In genomic region chr13:63073911-63074675, GRCm38 (mm10) we compare ENCODE assay signal across 9 mouse cellular contexts.
DNase-seq lines count a peak whose midpoint lies in the region; ATAC-seq and TF ChIP-seq lines count a peak whose summit lies in the region.
"Had no signal": no experiment of that assay in that cellular context is flagged by ENCODE, and none has a peak within 500 bp of the region (broad histone marks: within the 10 kb centered on the region; RNA-seq: fewer than 3 reads in every experiment).

No protein-coding gene starts in this region.

- no peak overlapping the region for H3K9ac ChIP-seq in forebrain, embryonic 14.5 days (ENCODE audit: low read length)
- no peak overlapping the region for H3K9ac ChIP-seq in forebrain, embryonic 12.5 days
- H3K9ac ChIP-seq in heart, adult 2 months (ENCODE audit: low read depth, low read length), result no peak overlapping the region
- no peak overlapping the region for H3K9ac ChIP-seq in lung, embryonic 14.5 days

- no peaks in the 10 kb centered on the region for H3K9me3 ChIP-seq in forebrain, embryonic 14.5 days (replicated peaks; ENCODE audit: control insufficient read depth, low read length)
- no peaks in the 10 kb centered on the region for H3K9me3 ChIP-seq in forebrain, embryonic 12.5 days
- H3K9me3 ChIP-seq in lung, embryonic 14.5 days (ENCODE audit: low read depth, low read length), result no peaks in the 10 kb centered on the region

- TF ChIP-seq POLR2A in heart, adult 2 months (IDR thresholded peaks at IDR 0.05; ENCODE audit: insufficient read depth, low read depth, low read length), result no peak

- no peak for TF ChIP-seq CTCF in heart, adult 2 months (IDR thresholded peaks at IDR 0.05)
- no peak for TF ChIP-seq CTCF in lung, embryonic 14.5 days (IDR thresholded peaks at IDR 0.05; ENCODE audit: low read depth)

- H3K79me2 ChIP-seq in heart, adult 2 months (replicated peaks; ENCODE audit: control insufficient read depth, insufficient read depth, low read length), result no peaks in the 10 kb centered on the region

- H3K4me2 ChIP-seq in forebrain, embryonic 14.5 days (ENCODE audit: low read length), result no peak overlapping the region
- no peak overlapping the region for H3K4me2 ChIP-seq in forebrain, embryonic 12.5 days
- no peak overlapping the region for H3K4me2 ChIP-seq in lung, embryonic 14.5 days

- intact Hi-C loops in heart, adult 2 months (cut with DNase I), result no loop called here

- H3K4me3 ChIP-seq in forebrain, embryonic 14.5 days (ENCODE audit: low read depth, low read length), result no peak overlapping the region
- H3K4me3 ChIP-seq in forebrain, embryonic 12.5 days (replicated peaks), result no peak overlapping the region
- no peak overlapping the region for H3K4me3 ChIP-seq in heart, adult 2 months
- H3K4me3 ChIP-seq in lung, embryonic 14.5 days (ENCODE audit: low read depth, low read length), result no peak overlapping the region

- peak overlapping the region; percentile 14; the same call in 1 of the 2 replicates for H3K27ac ChIP-seq in forebrain, embryonic 14.5 days (ENCODE audit: low read depth, low read length)
- no peak overlapping the region for H3K27ac ChIP-seq in forebrain, embryonic 12.5 days
- H3K27ac ChIP-seq in heart, adult 2 months, result peak overlapping the region; percentile 18
- H3K27ac ChIP-seq in lung, embryonic 14.5 days (ENCODE audit: low read depth), result peak overlapping the region; percentile 78

- H3K36me3 ChIP-seq in forebrain, embryonic 14.5 days (ENCODE audit: control insufficient read depth, insufficient read depth, low read length), result no peaks in the 10 kb centered on the region
- no peaks in the 10 kb centered on the region for H3K36me3 ChIP-seq in forebrain, embryonic 12.5 days (replicated peaks)
- peaks cover 2% of the 10 kb centered on the region; the same call in 1 of the 2 replicates for H3K36me3 ChIP-seq in heart, adult 2 months (ENCODE audit: control insufficient read depth, insufficient read depth, low read length)
- no peaks in the 10 kb centered on the region for H3K36me3 ChIP-seq in lung, embryonic 14.5 days (ENCODE audit: insufficient read depth)

- DNase-seq in forebrain, embryonic 14.5 days (ENCODE audit: low spot score), result peak; percentile 59
- peak; percentile 70 for DNase-seq in 416B (ENCODE audit: low read depth)
- DNase-seq in heart, adult 2 months, result peak; percentile 45 to 54
- DNase-seq in lung, embryonic 14.5 days, result peak; percentile 87
- no peak for DNase-seq in spleen, postnatal 10 days (ENCODE audit: low spot score in 2 of 2)
- no peak for DNase-seq in thymus, adult 18-20 months
- DNase-seq: right cerebral cortex, postnatal 4 days had no signal

- WGBS in forebrain, embryonic 14.5 days, result 76% methylated on average over 9 of the region's 9 CpGs
- WGBS in forebrain, embryonic 12.5 days, result 80% methylated on average over 9 of the region's 9 CpGs
- WGBS in heart, adult 2 months, result 44% methylated on average over 9 of the region's 9 CpGs
- 16% methylated on average over 9 of the region's 9 CpGs for WGBS in lung, embryonic 14.5 days

- peak; percentile 26; the same call in 1 of the 2 replicates for ATAC-seq in forebrain, embryonic 14.5 days
- ATAC-seq in forebrain, embryonic 12.5 days (ENCODE audit: low FRiP score), result no peak
- ATAC-seq in lung, embryonic 14.5 days (ENCODE audit: insufficient read depth), result peak; percentile 84
- ATAC-seq in erythroblast, adult 5-6 weeks (replicated peaks; ENCODE audit: low FRiP score, poor library complexity, severe bottlenecking), result no peak

- H3K27me3 ChIP-seq in forebrain, embryonic 14.5 days (replicated peaks; ENCODE audit: control insufficient read depth, insufficient read depth, low read length), result no peaks in the 10 kb centered on the region
- H3K27me3 ChIP-seq in forebrain, embryonic 12.5 days, result no peaks in the 10 kb centered on the region
- no peaks in the 10 kb centered on the region for H3K27me3 ChIP-seq in heart, adult 2 months (ENCODE audit: control insufficient read depth, insufficient read depth, low read length)
- no peaks in the 10 kb centered on the region for H3K27me3 ChIP-seq in lung, embryonic 14.5 days (ENCODE audit: insufficient read depth, low read length)

- no peaks in the 10 kb centered on the region for H3K4me1 ChIP-seq in forebrain, embryonic 14.5 days (ENCODE audit: control insufficient read depth, insufficient read depth, low read length)
- H3K4me1 ChIP-seq in forebrain, embryonic 12.5 days, result no peaks in the 10 kb centered on the region
- H3K4me1 ChIP-seq in heart, adult 2 months (ENCODE audit: control insufficient read depth, insufficient read depth, low read length), result peaks cover 9% of the 10 kb centered on the region
- peaks cover 7% of the 10 kb centered on the region for H3K4me1 ChIP-seq in lung, embryonic 14.5 days (ENCODE audit: insufficient read depth)

- TF ChIP-seq EP300 in heart, adult 2 months (IDR thresholded peaks at IDR 0.05; ENCODE audit: insufficient read depth, low read depth, low read length), result no peak

Comparison
In these comparisons a context has a peak if more than half of its experiments do, and no peak if none do; other contexts are left out.
1. ATAC-seq: peak in forebrain, embryonic 14.5 days (single experiment) and lung, embryonic 14.5 days (single experiment); none in forebrain, embryonic 12.5 days (single experiment) and erythroblast, adult 5-6 weeks (single experiment).
2. DNase-seq: peak in forebrain, embryonic 14.5 days (single experiment), 416B (single experiment), heart, adult 2 months (2 of 2) and lung, embryonic 14.5 days (single experiment); none in spleen, postnatal 10 days (0 of 2) and thymus, adult 18-20 months (0 of 2).